Mouse (Mus musculus) adrenal gland, postnatal 4 days (tissue): ENCODE measurements around the gene Sprr2a1. TPM values are rescaled to one million over a fixed set of nuclear protein-coding genes. Genes with fewer than 3 reads are reported as not detected.

Experiments
- total RNA-seq, 2 experiments: library from RNA; stranded (reverse); gene quantifications; 2 replicates each; pipeline ENCODE4 v1.2.3; 2021

Gene Sprr2a1
- total RNA-seq, 2 experiments from 2014 or later = not detected

Other genes with a start within 250 kb of the Sprr2a1 start
- gene Pglyrp3, start 201.2 kb upstream of the Sprr2a1 start, total RNA-seq = not detected
- gene Lor, start 132.7 kb upstream of the Sprr2a1 start, total RNA-seq = under 1 TPM; 0.22 to 0.28 TPM
- gene Prr9, start 91.9 kb upstream of the Sprr2a1 start, total RNA-seq = not detected
- not detected for gene Lelp1, start 73.1 kb upstream of the Sprr2a1 start, total RNA-seq
- gene Sprr2a2, start 121 bp downstream of the Sprr2a1 start, total RNA-seq = not detected
- gene Sprr2a3, start 69.6 kb downstream of the Sprr2a1 start, total RNA-seq = not detected
- not detected for gene Sprr2b, start 100.8 kb downstream of the Sprr2a1 start, total RNA-seq
- not detected for gene Sprr2d, start 123.3 kb downstream of the Sprr2a1 start, total RNA-seq
- gene Sprr2e, start 136.3 kb downstream of the Sprr2a1 start, total RNA-seq = not detected
- gene Sprr2f, start 149.4 kb downstream of the Sprr2a1 start, total RNA-seq = not detected
- not detected for gene Sprr2h, start 169.9 kb downstream of the Sprr2a1 start, total RNA-seq
- not detected for gene Sprr2i, start 192.2 kb downstream of the Sprr2a1 start, total RNA-seq
- gene Sprr2j-ps, start 202.3 kb downstream of the Sprr2a1 start, total RNA-seq = not detected
- 10 to 100 TPM in 1 of 2 experiments, 1 to 10 TPM in 1; 9.3 to 12.2 TPM for gene Gm9774, start 213.6 kb downstream of the Sprr2a1 start, total RNA-seq
- not detected for gene Sprr2k, start 216.8 kb downstream of the Sprr2a1 start, total RNA-seq
- not detected for gene Sprr1b, start 223.0 kb downstream of the Sprr2a1 start, total RNA-seq
- not detected for gene Sprr3, start 242.9 kb downstream of the Sprr2a1 start, total RNA-seq